Mouse (Mus musculus): ENCODE results near the gene Ncl. TPM values are rescaled to one million over a fixed set of nuclear protein-coding genes. Genes with fewer than 3 reads are reported as not detected.
"Not testable (repeated sequence)": the region's sequence is repeated elsewhere in the genome, so short reads cannot be mapped to it uniquely, and the experiment has no call there.

Gene Ncl
- polyA plus RNA-seq, 1 experiment from 2014 or later: 189 TPM

GRCm38 (mm10) chr1:86343969-86344861 is 15.0 kb downstream of the Ncl start:
- no peak for ATAC-seq (ENCODE audit: low FRiP score)
- Histone ChIP-seq H3K4me3 (replicated peaks) (no peak overlapping the region), H3K9ac (replicated peaks) (no peak overlapping the region), H3K27me3 (replicated peaks) (no peaks in the 10 kb centered on the region), H3K9me3 (replicated peaks) (no peaks in the 10 kb centered on the region), H3K4me1 (no peaks in the 10 kb centered on the region), H3K27ac (replicated peaks) (no peak overlapping the region), H3K36me3 (peaks cover 26% of the 10 kb centered on the region), H3K4me2 (no peak overlapping the region)
- WGBS: 77% methylated on average over 4 of the region's 4 CpGs

GRCm38 (mm10) chr1:86343087-86343645 is 16.0 kb downstream of the Ncl start:
- peaks cover 17% of the 10 kb centered on the region; the same call in 1 of the 2 replicates for H3K36me3 ChIP-seq
- H3K4me1 ChIP-seq: no peaks in the 10 kb centered on the region
- no peak overlapping the region for H3K27ac ChIP-seq (replicated peaks)
- no peak overlapping the region for H3K9ac ChIP-seq (replicated peaks)
- ATAC-seq (ENCODE audit: low FRiP score): no peak
- no peak overlapping the region for H3K4me2 ChIP-seq
- H3K9me3 ChIP-seq (replicated peaks): no peaks in the 10 kb centered on the region
- H3K27me3 ChIP-seq (replicated peaks): no peaks in the 10 kb centered on the region
- no peak overlapping the region for H3K4me3 ChIP-seq (replicated peaks)
- 92% methylated on average over 1 of the region's 1 CpGs for WGBS

- 95% methylated on average over 2 of the region's 2 CpGs for WGBS
- Histone ChIP-seq H3K4me2 (no peak overlapping the region), H3K9ac (replicated peaks) (no peak overlapping the region), H3K4me1 (no peaks in the 10 kb centered on the region), H3K9me3 (replicated peaks) (no peaks in the 10 kb centered on the region), H3K27ac (replicated peaks) (no peak overlapping the region), H3K27me3 (replicated peaks) (no peaks in the 10 kb centered on the region), H3K4me3 (replicated peaks) (no peak overlapping the region), H3K36me3 (peaks cover 12% of the 10 kb centered on the region; the same call in 1 of the 2 replicates)
- no peak for ATAC-seq (ENCODE audit: low FRiP score)
Observed at GRCm38 (mm10) chr1:86342371-86342770, 16.8 kb downstream of the Ncl start.

GRCm38 (mm10) chr1:86341096-86341495 is 18.1 kb downstream of the Ncl start:
- WGBS: 100% methylated on average over 2 of the region's 2 CpGs
- not testable (repeated sequence) for ATAC-seq (ENCODE audit: low FRiP score)

GRCm38 (mm10) chr1:86339156-86339812 is 19.9 kb downstream of the Ncl start:
- H3K4me1 ChIP-seq: no peaks in the 10 kb centered on the region
- no peak overlapping the region for H3K4me3 ChIP-seq (replicated peaks)
- 27% methylated on average over 4 of the region's 4 CpGs for WGBS

More at GRCm38 (mm10) chr1:86341096-86341495, 18.1 kb downstream of the Ncl start:
- H3K9ac ChIP-seq (replicated peaks); H3K4me3 ChIP-seq (replicated peaks); H3K27me3 ChIP-seq (replicated peaks); H3K36me3 ChIP-seq; H3K27ac ChIP-seq (replicated peaks); H3K4me2 ChIP-seq; H3K9me3 ChIP-seq (replicated peaks); H3K4me1 ChIP-seq: not testable (repeated sequence)

GRCm38 (mm10) chr1:86336330-86336729 is 22.9 kb downstream of the Ncl start:
- no peaks in the 10 kb centered on the region for H3K4me1 ChIP-seq

More at GRCm38 (mm10) chr1:86339156-86339812, 19.9 kb downstream of the Ncl start:
- H3K9ac ChIP-seq (replicated peaks): no peak overlapping the region
- peak; percentile 87; the same call in 1 of the 2 replicates for ATAC-seq (ENCODE audit: low FRiP score)
- H3K9me3 ChIP-seq (replicated peaks): no peaks in the 10 kb centered on the region
- no peaks in the 10 kb centered on the region for H3K27me3 ChIP-seq (replicated peaks)
- H3K4me2 ChIP-seq: no peak overlapping the region
- H3K36me3 ChIP-seq: no peaks in the 10 kb centered on the region
- no peak overlapping the region for H3K27ac ChIP-seq (replicated peaks)

GRCm38 (mm10) chr1:86320822-86321413 is 38.3 kb downstream of the Ncl start:
- Histone ChIP-seq H3K4me3 (replicated peaks) (no peak overlapping the region), H3K9me3 (replicated peaks) (no peaks in the 10 kb centered on the region), H3K27me3 (replicated peaks) (no peaks in the 10 kb centered on the region), H3K9ac (replicated peaks) (no peak overlapping the region), H3K36me3 (no peaks in the 10 kb centered on the region), H3K4me2 (no peak overlapping the region), H3K4me1 (no peaks in the 10 kb centered on the region), H3K27ac (replicated peaks) (no peak overlapping the region)
- no peak for ATAC-seq (ENCODE audit: low FRiP score)
- WGBS: 87% methylated on average over 7 of the region's 8 CpGs

More at GRCm38 (mm10) chr1:86336330-86336729, 22.9 kb downstream of the Ncl start:
- Histone ChIP-seq H3K9me3 (replicated peaks) (no peaks in the 10 kb centered on the region), H3K9ac (replicated peaks) (no peak overlapping the region), H3K36me3 (no peaks in the 10 kb centered on the region), H3K4me2 (no peak overlapping the region), H3K27ac (replicated peaks) (no peak overlapping the region), H3K27me3 (replicated peaks) (no peaks in the 10 kb centered on the region), H3K4me3 (replicated peaks) (no peak overlapping the region)
- ATAC-seq (ENCODE audit: low FRiP score): no peak
- WGBS: 70% methylated on average over 2 of the region's 2 CpGs

GRCm38 (mm10) chr1:86313772-86314125 is 45.5 kb downstream of the Ncl start:
- no peak for ATAC-seq (ENCODE audit: low FRiP score)
- 47% methylated on average over 15 of the region's 15 CpGs for WGBS

GRCm38 (mm10) chr1:86313096-86313771 is 46.0 kb downstream of the Ncl start:
- 48% methylated on average over 16 of the region's 16 CpGs for WGBS
- Histone ChIP-seq H3K4me1 (no peaks in the 10 kb centered on the region), H3K4me3 (replicated peaks) (no peak overlapping the region), H3K36me3 (no peaks in the 10 kb centered on the region), H3K27ac (replicated peaks) (no peak overlapping the region), H3K9ac (replicated peaks) (no peak overlapping the region), H3K4me2 (no peak overlapping the region), H3K9me3 (replicated peaks) (no peaks in the 10 kb centered on the region), H3K27me3 (replicated peaks) (no peaks in the 10 kb centered on the region)
- no peak for ATAC-seq (ENCODE audit: low FRiP score)

More at GRCm38 (mm10) chr1:86313772-86314125, 45.5 kb downstream of the Ncl start:
- no peaks in the 10 kb centered on the region for H3K9me3 ChIP-seq (replicated peaks)
- H3K4me1 ChIP-seq: no peaks in the 10 kb centered on the region
- no peak overlapping the region for H3K27ac ChIP-seq (replicated peaks)
- no peaks in the 10 kb centered on the region for H3K27me3 ChIP-seq (replicated peaks)
- H3K36me3 ChIP-seq: no peaks in the 10 kb centered on the region
- H3K9ac ChIP-seq (replicated peaks): no peak overlapping the region
- no peak overlapping the region for H3K4me2 ChIP-seq
- H3K4me3 ChIP-seq (replicated peaks): no peak overlapping the region

- Histone ChIP-seq H3K9me3 (replicated peaks) (no peaks in the 10 kb centered on the region), H3K36me3 (no peaks in the 10 kb centered on the region), H3K4me1 (no peaks in the 10 kb centered on the region), H3K27me3 (replicated peaks) (no peaks in the 10 kb centered on the region), H3K27ac (replicated peaks) (no peak overlapping the region), H3K9ac (replicated peaks) (no peak overlapping the region), H3K4me3 (replicated peaks) (no peak overlapping the region), H3K4me2 (no peak overlapping the region)
- 87% methylated on average over 3 of the region's 3 CpGs for WGBS
- ATAC-seq (ENCODE audit: low FRiP score): no peak
Observed at GRCm38 (mm10) chr1:86312269-86312668, 46.9 kb downstream of the Ncl start.

- Histone ChIP-seq H3K27ac (replicated peaks) (no peak overlapping the region), H3K4me3 (replicated peaks) (no peak overlapping the region), H3K27me3 (replicated peaks) (no peaks in the 10 kb centered on the region), H3K9me3 (replicated peaks) (no peaks in the 10 kb centered on the region), H3K36me3 (no peaks in the 10 kb centered on the region), H3K4me1 (no peaks in the 10 kb centered on the region), H3K4me2 (no peak overlapping the region), H3K9ac (replicated peaks) (no peak overlapping the region)
- 28% methylated on average over 10 of the region's 10 CpGs for WGBS
- ATAC-seq (ENCODE audit: low FRiP score): no peak
Observed at GRCm38 (mm10) chr1:86311467-86312005, 47.7 kb downstream of the Ncl start.

Data from neural tube, embryonic 15.5 days (tissue).